Mouse (Mus musculus) midbrain, embryonic 15.5 days (tissue): ENCODE measurements around the gene Tfg. TPM values are rescaled to one million over a fixed set of nuclear protein-coding genes. Genes with fewer than 3 reads are reported as not detected.

Source experiments
- ATAC-seq: fragments of 200-750 bp; cut with Nextera tagmentation; replicated peaks from 2 replicates; pipeline ENCODE4 v1.8.0; 2017; ENCODE audit warnings: moderate TSS enrichment
- H3K27ac ChIP-seq: fragments of 300-500 bp; sonication (generic); 2 replicates; pipeline ENCODE4 v1.5.1; 2015; ENCODE audit warnings: mild to moderate bottlenecking, inconsistent platforms
- H3K27me3 ChIP-seq: fragments of 300-500 bp; sonication (generic); replicated peaks from 2 replicates; pipeline ENCODE4 v1.6.1; 2015; ENCODE audit warnings: inconsistent platforms
- H3K36me3 ChIP-seq: fragments of 300-500 bp; sonication (generic); replicated peaks from 2 replicates; pipeline ENCODE4 v1.6.1; 2015; ENCODE audit warnings: inconsistent platforms
- H3K4me1 ChIP-seq: fragments of 300-500 bp; sonication (generic); 2 replicates; pipeline ENCODE4 v1.6.1; 2015; ENCODE audit warnings: inconsistent platforms
- H3K4me2 ChIP-seq: fragments of 300-500 bp; sonication (generic); 2 replicates; pipeline ENCODE4 v1.6.1; 2015; ENCODE audit warnings: inconsistent platforms, mild to moderate bottlenecking, moderate library complexity
- H3K4me3 ChIP-seq: fragments of 300-500 bp; sonication (generic); 2 replicates; pipeline ENCODE4 v1.5.1; 2015; ENCODE audit warnings: mild to moderate bottlenecking, inconsistent platforms
- H3K9ac ChIP-seq: fragments of 300-500 bp; sonication (generic); 2 replicates; pipeline ENCODE4 v1.6.1; 2015; ENCODE audit warnings: mild to moderate bottlenecking, inconsistent platforms
- H3K9me3 ChIP-seq: fragments of 300-500 bp; sonication (generic); 2 replicates; pipeline ENCODE4 v1.6.1; 2016; ENCODE audit warnings: inconsistent platforms
- WGBS: fragments of 180-500 bp; shearing (Covaris S2); methylation state at CpG from one replicate; pipeline ENCODE4 v1.1.7; 2015; ENCODE audit warnings: mixed read lengths; 5-methylcytosine and 5-hydroxymethylcytosine counted together
- polyA plus RNA-seq: library from polyadenylated mRNA; unstranded; fragments of >200 nt; fragmentation: Nextera tagmentation; extraction: Ambion mirVana; gene quantifications from 2 replicates; pipeline ENCODE4 v1.2.1, GENCODE M21; 2015

The Tfg gene
- polyA plus RNA-seq: 150 and 155 TPM in 2 replicates

DNA sequence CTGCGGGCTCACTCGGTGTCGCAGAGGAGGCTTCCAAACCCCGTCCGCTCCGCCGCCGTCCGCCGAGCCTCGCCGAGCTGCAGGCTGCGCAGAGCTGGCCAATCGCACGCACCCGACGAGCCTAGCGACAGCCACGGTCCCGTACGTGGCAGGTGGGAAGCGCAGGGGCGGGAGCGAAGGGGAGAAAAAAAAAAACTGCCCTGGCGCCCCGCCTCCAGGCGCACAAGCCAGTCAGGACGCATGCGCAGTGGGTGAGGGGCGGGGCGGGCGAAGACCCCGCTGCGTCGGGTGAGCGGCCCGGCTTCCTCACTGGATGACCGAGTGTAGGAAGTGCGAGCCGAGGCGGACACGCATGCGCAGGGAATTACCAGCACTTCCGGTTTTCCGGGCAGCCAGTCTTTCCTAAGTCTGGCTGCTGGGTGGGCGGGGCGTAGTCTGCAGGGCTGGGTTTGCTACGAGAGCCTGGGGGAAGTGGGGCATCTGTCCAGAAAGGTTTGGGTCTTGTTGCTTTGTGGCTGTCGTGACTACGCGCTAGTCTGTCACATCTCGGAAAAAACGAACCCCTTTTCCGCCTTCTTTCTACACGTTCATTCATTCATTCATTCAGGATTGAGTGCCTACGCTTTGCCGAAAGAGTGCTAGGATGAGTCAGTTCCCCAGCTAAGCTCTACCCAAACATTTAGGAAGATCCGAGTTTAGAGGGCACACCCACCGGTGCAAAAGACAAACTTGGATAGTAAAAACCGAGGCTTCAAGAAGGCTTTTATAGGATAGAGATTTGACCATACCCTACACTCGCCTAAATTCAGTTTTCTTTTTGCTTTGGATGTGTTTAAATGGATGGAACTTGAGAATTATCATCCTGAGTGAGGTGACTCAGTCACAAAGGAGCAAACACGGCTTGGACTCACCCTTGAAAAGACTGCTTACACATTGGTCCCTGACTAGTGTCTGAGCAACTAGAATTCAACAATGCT is at the start of gene Tfg:
Tfg (minus strand) TSS at position 227 of the 977 bp plus-strand sequence.
- Histone ChIP-seq H3K9me3 (no peaks in the 10 kb centered on the region), H3K4me3 (peak within 1 kb of the TSS; percentile 77), H3K9ac (peak within 1 kb of the TSS; percentile 78), H3K27me3 (no peaks in the 10 kb centered on the region), H3K4me2 (peak within 1 kb of the TSS; percentile 65), H3K27ac (peak within 1 kb of the TSS; percentile 96), H3K36me3 (no peaks in the 10 kb centered on the region), H3K4me1 (peaks cover 22% of the 10 kb centered on the region)
- under 1% methylated on average over 62 of the region's 62 CpGs for WGBS
- peak; percentile 99 for ATAC-seq

DNA sequence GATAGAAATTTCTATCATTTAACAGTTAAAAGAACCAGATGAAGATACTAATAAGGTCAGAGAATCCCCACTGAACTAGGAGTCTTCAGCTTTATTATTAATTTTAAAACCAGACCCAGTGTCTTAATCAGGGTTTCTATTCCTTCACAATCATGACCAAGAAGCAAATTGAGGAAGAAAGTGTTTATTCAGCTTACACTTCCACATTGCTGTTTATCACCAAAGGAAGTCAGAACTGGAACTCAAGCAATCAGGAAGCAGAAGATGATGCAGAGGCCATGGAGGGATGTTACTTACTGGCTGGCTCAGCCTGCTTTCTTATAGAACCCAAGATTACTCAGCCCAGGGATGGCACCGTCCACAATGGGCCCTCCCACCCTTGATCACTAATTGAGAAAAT is 11.8 kb upstream of the Tfg start:
- Histone ChIP-seq H3K27ac (no peak overlapping the region), H3K27me3 (no peaks in the 10 kb centered on the region), H3K4me1 (no peaks in the 10 kb centered on the region), H3K36me3 (no peaks in the 10 kb centered on the region), H3K4me3 (no peak overlapping the region), H3K9ac (no peak overlapping the region), H3K4me2 (no peak overlapping the region), H3K9me3 (no peaks in the 10 kb centered on the region)
- 26% methylated on average over 1 of the region's 1 CpGs for WGBS
- ATAC-seq: no peak

DNA sequence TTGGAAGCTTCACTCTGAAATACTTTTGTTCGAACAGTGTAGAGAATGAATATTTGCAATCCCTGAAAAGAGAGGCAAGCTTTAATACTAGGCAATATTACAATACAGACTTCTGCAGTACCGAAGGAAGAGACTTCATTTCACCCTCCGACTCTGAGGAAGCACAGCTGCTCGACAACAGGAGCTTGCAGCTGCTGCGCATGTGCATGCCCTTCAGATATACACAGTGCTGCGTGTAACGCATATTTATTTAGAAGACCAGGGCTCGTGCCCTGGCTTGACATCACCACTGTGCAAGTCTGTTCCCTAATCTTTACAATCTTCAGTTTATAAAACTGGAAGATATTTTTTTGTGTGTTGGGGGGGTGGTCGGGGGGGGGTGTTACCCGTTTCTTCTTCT is 7.7 kb upstream of the Tfg start:
- no peak for ATAC-seq
- Histone ChIP-seq H3K27me3 (no peaks in the 10 kb centered on the region), H3K9ac (no peak overlapping the region), H3K4me2 (no peak overlapping the region), H3K4me3 (no peak overlapping the region), H3K4me1 (no peaks in the 10 kb centered on the region), H3K36me3 (no peaks in the 10 kb centered on the region), H3K27ac (no peak overlapping the region), H3K9me3 (no peaks in the 10 kb centered on the region)
- WGBS: 79% methylated on average over 10 of the region's 10 CpGs

DNA sequence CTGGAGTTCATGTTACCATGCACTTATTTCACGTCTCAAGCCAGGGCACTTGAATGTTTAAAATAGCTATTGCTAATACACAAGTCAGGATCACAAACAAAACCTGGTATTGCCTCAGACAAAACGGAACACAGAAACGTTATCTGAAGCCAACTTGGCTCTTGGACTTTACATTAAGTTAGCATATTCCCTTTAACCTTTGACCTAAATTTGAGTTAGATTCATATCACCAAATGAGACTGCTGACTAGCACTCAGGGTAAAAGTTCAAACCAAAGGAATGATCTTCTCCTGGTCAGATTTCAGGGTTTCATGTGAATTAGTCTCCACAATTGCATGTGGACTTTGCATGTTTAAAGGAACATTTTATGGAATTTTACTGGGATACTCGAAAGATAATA is 5.1 kb upstream of the Tfg start:
- Histone ChIP-seq H3K27ac (no peak overlapping the region), H3K4me3 (no peak overlapping the region), H3K9ac (no peak overlapping the region), H3K27me3 (no peaks in the 10 kb centered on the region), H3K9me3 (no peaks in the 10 kb centered on the region), H3K36me3 (no peaks in the 10 kb centered on the region), H3K4me2 (no peak overlapping the region), H3K4me1 (peaks cover 3% of the 10 kb centered on the region; the same call in 1 of the 2 replicates)
- ATAC-seq: no peak
- WGBS: 77% methylated on average over 4 of the region's 4 CpGs

DNA sequence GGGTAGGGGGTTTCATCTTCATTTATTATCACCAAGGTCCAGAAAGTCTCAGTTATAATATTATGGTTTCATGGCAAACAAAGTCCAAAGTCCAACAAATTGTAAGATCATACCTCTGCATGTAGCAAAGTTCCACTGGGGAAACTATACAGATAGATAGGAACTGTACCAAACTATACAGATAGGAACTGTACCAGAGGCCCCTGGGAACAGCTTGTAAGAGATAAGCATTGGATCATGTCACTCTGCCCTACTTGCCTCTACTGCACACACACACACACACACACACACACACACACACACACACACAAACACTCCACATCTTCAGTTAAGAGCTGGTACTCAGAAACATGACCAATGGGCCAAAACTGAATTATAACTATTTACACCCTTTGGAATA is 1.8 kb upstream of the Tfg start:
- Histone ChIP-seq H3K4me2 (no peak overlapping the region), H3K27me3 (no peaks in the 10 kb centered on the region), H3K4me1 (peaks cover 22% of the 10 kb centered on the region), H3K36me3 (no peaks in the 10 kb centered on the region), H3K27ac (no peak overlapping the region), H3K9me3 (no peaks in the 10 kb centered on the region), H3K9ac (no peak overlapping the region), H3K4me3 (no peak overlapping the region)
- no peak for ATAC-seq

DNA sequence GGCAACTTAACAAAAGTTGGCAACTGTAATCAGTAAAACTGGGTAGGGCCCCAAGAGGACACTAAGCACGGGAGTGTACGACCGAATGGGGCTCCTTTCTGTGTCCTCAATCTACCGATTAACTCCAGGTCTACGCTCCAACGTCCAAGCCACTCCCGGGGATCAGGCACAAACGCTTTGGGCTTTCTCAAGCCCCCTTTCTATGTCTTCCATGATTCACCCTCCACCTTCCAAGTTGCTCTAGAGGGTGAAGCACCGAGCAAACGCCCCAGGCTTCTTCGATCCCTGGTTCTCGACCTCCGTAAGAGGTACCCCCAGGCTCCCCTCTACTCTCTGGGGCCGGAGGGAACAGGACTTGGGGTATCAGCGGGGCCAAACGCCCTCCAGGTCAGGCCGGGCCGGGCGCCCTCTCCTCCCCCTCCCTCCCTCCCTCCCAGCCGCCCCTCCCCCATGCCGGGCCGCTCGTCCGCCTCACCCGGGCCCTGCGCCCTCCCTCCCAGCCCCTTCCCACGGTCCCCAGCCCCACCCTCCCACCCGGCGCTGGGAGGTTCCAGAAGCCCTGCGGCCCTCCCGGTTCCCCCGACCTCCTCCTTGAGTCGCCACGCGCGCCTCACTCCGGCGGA is 582 bp downstream of the Tfg start:
- Histone ChIP-seq H3K4me1 (peaks cover 22% of the 10 kb centered on the region), H3K36me3 (peaks cover 5% of the 10 kb centered on the region), H3K9ac (peak overlapping the region; percentile 78), H3K9me3 (no peaks in the 10 kb centered on the region), H3K27ac (peak overlapping the region; percentile 96), H3K27me3 (no peaks in the 10 kb centered on the region), H3K4me2 (peak overlapping the region; percentile 65), H3K4me3 (peak overlapping the region; percentile 77)
- under 1% methylated on average over 29 of the region's 38 CpGs for WGBS
- peak; percentile 50; the same call in 1 of the 2 replicates for ATAC-seq

DNA sequence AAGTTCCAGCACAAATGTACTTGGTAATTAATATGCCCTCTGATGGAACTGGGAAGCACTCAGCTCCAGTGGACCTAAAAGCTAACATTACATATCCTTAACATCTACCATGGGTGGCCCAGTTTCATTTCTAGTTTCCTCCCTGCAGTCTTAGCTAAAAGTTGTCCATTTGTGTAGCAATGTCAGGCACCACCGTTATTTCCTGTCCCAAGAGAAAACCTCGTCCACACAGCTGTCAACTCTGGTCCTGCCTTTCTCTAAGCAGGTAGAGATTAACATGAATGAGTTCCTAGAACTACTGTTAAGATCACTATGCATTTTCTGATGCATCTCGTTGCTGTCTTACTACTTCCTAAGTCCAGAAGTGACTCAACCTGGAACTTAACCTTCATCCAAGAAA is 1.6 kb downstream of the Tfg start:
- Histone ChIP-seq H3K36me3 (peaks cover 15% of the 10 kb centered on the region), H3K4me2 (peak overlapping the region; percentile 65), H3K27me3 (no peaks in the 10 kb centered on the region), H3K4me1 (peaks cover 22% of the 10 kb centered on the region), H3K9me3 (no peaks in the 10 kb centered on the region), H3K9ac (no peak overlapping the region), H3K4me3 (0 out of 2 replicates have a peak overlapping the region, but pooled peaks have one; percentile 77), H3K27ac (no peak overlapping the region)
- ATAC-seq: no peak
- WGBS: 75% methylated on average over 3 of the region's 3 CpGs

DNA sequence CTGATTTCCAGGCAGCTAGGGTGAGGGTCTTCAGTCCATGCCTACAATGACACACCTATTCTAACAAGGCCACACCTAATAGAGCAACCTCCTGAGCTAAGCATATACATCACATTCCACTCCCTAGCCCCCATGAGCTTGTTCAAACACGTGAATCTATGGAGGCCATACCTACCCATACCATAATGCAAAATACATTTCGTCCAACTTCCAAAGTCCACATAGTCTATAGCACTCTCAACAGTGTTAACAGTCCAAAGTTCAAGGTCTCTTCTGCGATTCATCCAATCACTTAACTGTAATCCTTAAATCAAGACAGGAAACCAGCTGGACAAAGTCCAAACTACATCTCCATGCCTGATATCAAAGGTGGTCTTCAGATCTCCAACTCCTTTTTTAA is 7.2 kb downstream of the Tfg start:
- no peak overlapping the region for H3K27ac ChIP-seq
- no peaks in the 10 kb centered on the region for H3K27me3 ChIP-seq
- no peaks in the 10 kb centered on the region for H3K9me3 ChIP-seq
- H3K4me2 ChIP-seq: no peak overlapping the region
- H3K4me3 ChIP-seq: no peak overlapping the region
- peaks cover 5% of the 10 kb centered on the region for H3K4me1 ChIP-seq
- H3K36me3 ChIP-seq: peaks cover 36% of the 10 kb centered on the region
- WGBS: 92% methylated on average over 3 of the region's 3 CpGs
- no peak overlapping the region for H3K9ac ChIP-seq
- ATAC-seq: no peak

DNA sequence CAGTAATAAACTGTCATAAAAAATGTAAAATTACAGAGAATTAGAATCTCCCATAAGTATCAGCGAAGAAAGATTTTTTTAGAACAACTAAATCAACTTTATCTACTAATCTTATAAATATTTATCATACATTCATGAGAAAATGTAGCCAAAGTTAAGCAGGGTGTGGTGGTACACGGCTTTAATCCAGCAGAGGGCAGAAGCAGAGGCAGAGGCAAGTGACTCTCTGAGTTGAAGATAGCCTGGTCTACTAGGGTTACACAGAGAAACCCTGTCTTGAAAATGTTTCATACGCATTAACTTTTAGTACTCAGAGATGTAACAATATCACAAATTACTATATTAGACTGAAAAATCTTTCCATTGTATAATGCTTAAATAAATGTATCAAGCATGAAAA is 11.5 kb downstream of the Tfg start:
- Histone ChIP-seq H3K9me3 (no peaks in the 10 kb centered on the region), H3K9ac (no peak overlapping the region), H3K4me1 (no peaks in the 10 kb centered on the region), H3K4me2 (no peak overlapping the region), H3K36me3 (peaks cover 32% of the 10 kb centered on the region; the same call in 1 of the 2 replicates), H3K27ac (no peak overlapping the region), H3K27me3 (no peaks in the 10 kb centered on the region), H3K4me3 (no peak overlapping the region)
- WGBS: 80% methylated on average over 3 of the region's 3 CpGs
- no peak for ATAC-seq

DNA sequence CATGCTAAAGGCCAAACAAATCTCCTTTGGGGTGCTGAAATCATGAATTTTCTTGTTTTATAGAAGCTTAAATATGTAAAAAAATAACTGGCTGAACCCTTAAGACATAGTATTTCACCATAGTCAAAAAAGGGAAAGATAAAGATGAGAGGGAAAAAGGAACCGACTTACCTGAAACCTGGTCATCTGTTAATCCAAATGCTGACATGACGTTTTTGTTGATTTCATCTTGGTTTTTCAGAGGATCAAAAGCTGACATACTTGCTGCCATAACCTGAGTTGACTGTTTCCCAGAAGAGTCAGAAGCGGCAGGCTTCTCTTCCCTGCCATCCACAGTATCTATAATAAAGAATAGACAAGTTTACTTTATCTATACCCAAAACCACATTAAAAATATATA is 16.4 kb downstream of the Tfg start:
- peaks cover 20% of the 10 kb centered on the region; the same call in 1 of the 2 replicates for H3K36me3 ChIP-seq
- whole genome bisulfite sequencing: 91% methylated on average over 3 of the region's 3 CpGs

DNA sequence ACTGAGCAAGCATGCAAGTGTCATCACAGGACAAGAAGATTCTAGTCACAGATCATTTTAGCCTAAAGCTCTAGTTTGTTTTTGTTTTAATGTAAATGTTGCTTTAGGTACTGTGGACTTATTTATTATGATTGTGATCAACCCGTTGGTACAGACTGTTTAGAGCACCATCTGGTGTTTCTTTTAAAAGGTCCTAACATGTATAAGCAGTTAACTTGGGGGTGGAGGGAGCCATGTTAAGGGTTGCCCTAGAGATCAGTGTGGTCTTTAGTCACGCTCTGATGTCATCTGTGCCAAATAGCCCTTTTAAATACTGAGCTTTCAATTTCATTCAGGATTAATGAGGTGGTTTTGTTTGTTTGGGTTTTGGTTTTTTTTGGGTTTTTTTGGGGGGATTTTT is 20.8 kb downstream of the Tfg start:
- no peaks in the 10 kb centered on the region for H3K9me3 ChIP-seq
- H3K4me2 ChIP-seq: no peak overlapping the region
- no peak overlapping the region for H3K27ac ChIP-seq
- no peak for ATAC-seq
- H3K9ac ChIP-seq: no peak overlapping the region
- H3K4me3 ChIP-seq: no peak overlapping the region
- H3K27me3 ChIP-seq: no peaks in the 10 kb centered on the region
- H3K4me1 ChIP-seq: no peaks in the 10 kb centered on the region
- WGBS: 71% methylated on average over 2 of the region's 2 CpGs
- H3K36me3 ChIP-seq: peaks cover 17% of the 10 kb centered on the region

More for the DNA sequence above, 16.4 kb downstream of the Tfg start:
- Histone ChIP-seq H3K4me3 (no peak overlapping the region), H3K9ac (no peak overlapping the region), H3K4me1 (no peaks in the 10 kb centered on the region), H3K9me3 (no peaks in the 10 kb centered on the region), H3K27me3 (no peaks in the 10 kb centered on the region), H3K27ac (no peak overlapping the region), H3K4me2 (no peak overlapping the region)
- no peak for ATAC-seq

DNA sequence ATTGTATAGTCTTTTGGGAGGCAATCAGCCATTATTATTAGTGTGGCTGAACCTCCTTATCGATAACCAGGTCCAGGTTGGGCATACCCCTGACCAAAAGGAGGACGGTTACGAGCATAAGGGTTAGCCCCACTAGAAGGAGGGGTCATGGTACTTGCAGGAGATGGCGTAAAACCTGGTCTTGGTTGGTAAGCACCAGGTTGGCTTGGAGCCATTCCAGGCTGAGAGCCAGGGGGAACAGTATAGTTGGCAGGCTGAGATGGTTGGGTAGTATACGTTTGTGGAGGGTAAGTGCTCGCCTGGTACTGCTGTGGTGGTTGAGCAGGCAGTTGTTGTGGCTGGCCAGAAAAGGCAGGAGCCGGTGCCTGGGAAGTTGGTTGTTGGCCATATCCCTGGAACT is 26.5 kb downstream of the Tfg start:
- ATAC-seq: no peak
- Histone ChIP-seq H3K27me3 (no peaks in the 10 kb centered on the region), H3K9me3 (no peaks in the 10 kb centered on the region), H3K36me3 (peaks cover 17% of the 10 kb centered on the region), H3K4me1 (no peaks in the 10 kb centered on the region), H3K4me3 (no peak overlapping the region), H3K27ac (no peak overlapping the region), H3K9ac (no peak overlapping the region), H3K4me2 (no peak overlapping the region)
- 94% methylated on average over 7 of the region's 7 CpGs for WGBS
